Mouse (Mus musculus) CH12.LX (cell line): ENCODE results near the gene Nfia. TPM values are rescaled to one million over a fixed set of nuclear protein-coding genes. Genes with fewer than 3 reads are reported as not detected.
A peak's percentile ranks its signal among the peaks of the same experiment; 100 is the strongest.

Source experiments
- DNase-seq: peaks from one replicate; pipeline ENCODE4 v3.0.0-alpha.2; 2013; ENCODE audit errors: extremely low read depth
- H3K27ac ChIP-seq: 2 replicates; pipeline ENCODE4 v1.5.1; 2012; ENCODE audit warnings: low read depth, mild to moderate bottlenecking, control low read depth, moderate library complexity; ENCODE audit not compliant: insufficient read depth
- H3K27me3 ChIP-seq: replicated peaks from 2 replicates; pipeline ENCODE3; 2012; ENCODE audit warnings: inconsistent platforms
- H3K36me3 ChIP-seq, 2 experiments: replicated peaks in 1 of 2; 2 replicates each; pipeline versions ENCODE3 to v1.6.1; 2012; ENCODE audit warnings: inconsistent platforms in 1 of 2, low read length in 1 of 2, mild to moderate bottlenecking in 1 of 2, mixed read lengths in 1 of 2, moderate library complexity in 1 of 2; ENCODE audit not compliant: control insufficient read depth in 1 of 2, insufficient read depth in 1 of 2
- H3K4me1 ChIP-seq, 2 experiments: 2 replicates each; pipeline ENCODE4 v1.6.1; 2012; ENCODE audit warnings: inconsistent platforms in 1 of 2, moderate library complexity in 1 of 2; ENCODE audit not compliant: insufficient read depth in 2 of 2, control insufficient read depth in 1 of 2
- H3K4me2 ChIP-seq: 2 replicates; pipeline ENCODE4 v1.6.1; 2012; ENCODE audit warnings: low read depth, mild to moderate bottlenecking, control low read depth; ENCODE audit not compliant: poor library complexity, insufficient read depth, severe bottlenecking
- H3K4me3 ChIP-seq, 3 experiments: fragments of 150-350 bp in 1 of 3; sonication (generic) in 1 of 3; replicated peaks in 1 of 3; 2 replicates each; pipeline versions ENCODE3 to v1.5.1; 2011 to 2012; ENCODE audit warnings: low read depth in 2 of 3, low read length in 2 of 3, mild to moderate bottlenecking in 2 of 3, moderate library complexity in 2 of 3, control low read depth in 1 of 3, improper control_type of control experiment in 1 of 3, inconsistent platforms in 1 of 3, mixed read lengths in 1 of 3; ENCODE audit not compliant: poor library complexity in 1 of 3
- H3K79me2 ChIP-seq: replicated peaks from 2 replicates; pipeline ENCODE4 v1.6.1; 2012; ENCODE audit warnings: mild to moderate bottlenecking, moderate library complexity; ENCODE audit not compliant: control insufficient read depth, poor library complexity, insufficient read depth, severe bottlenecking; ENCODE audit errors: extremely low read depth
- H3K9ac ChIP-seq: 2 replicates; pipeline ENCODE4 v1.6.1; 2012; ENCODE audit warnings: low read depth, mild to moderate bottlenecking, control low read depth, moderate library complexity; ENCODE audit not compliant: insufficient read depth
- H3K9me3 ChIP-seq: replicated peaks from 2 replicates; pipeline ENCODE3; 2012; ENCODE audit warnings: low read length, inconsistent platforms, mixed read lengths
- BHLHE40 ChIP-seq: IDR thresholded peaks from 2 replicates; pipeline ENCODE4 v1.6.1; 2011; ENCODE audit warnings: mild to moderate bottlenecking, low read depth, low read length, improper control_type of control experiment
- CHD1 ChIP-seq: IDR thresholded peaks from 2 replicates; pipeline ENCODE4 v1.6.1; 2012; ENCODE audit warnings: low read depth, low read length, improper control_type of control experiment, inconsistent platforms
- CHD2 ChIP-seq: IDR thresholded peaks from 2 replicates; pipeline ENCODE4 v1.6.1; 2011; ENCODE audit warnings: low read length, improper control_type of control experiment
- CTCF ChIP-seq, 2 experiments: IDR thresholded peaks in 1 of 2; conservative IDR thresholded peaks in 1 of 2; 2 replicates each; pipeline ENCODE4 v1.5.1; 2011 to 2012; ENCODE audit warnings: low read depth in 2 of 2, low read length in 2 of 2, improper control_type of control experiment in 1 of 2, inconsistent platforms in 1 of 2, mild to moderate bottlenecking in 1 of 2, moderate library complexity in 1 of 2
- E2F4 ChIP-seq: IDR thresholded peaks from 2 replicates; pipeline ENCODE4 v1.6.1; 2011; ENCODE audit warnings: low read depth, low read length, improper control_type of control experiment; ENCODE audit not compliant: insufficient replicate concordance
- ELF1 ChIP-seq: IDR thresholded peaks from 2 replicates; pipeline ENCODE4 v1.6.1; 2014; ENCODE audit warnings: low read depth, mild to moderate bottlenecking, inconsistent platforms, low read length, improper control_type of control experiment
- EP300 ChIP-seq: IDR thresholded peaks from 2 replicates; pipeline ENCODE4 v1.6.1; 2011; ENCODE audit warnings: low read length, improper control_type of control experiment
- ETS1 ChIP-seq: conservative IDR thresholded peaks from 2 replicates; pipeline ENCODE4 v1.6.1; 2012; ENCODE audit warnings: low read depth, mild to moderate bottlenecking, inconsistent platforms, low read length, improper control_type of control experiment, moderate library complexity
- HCFC1 ChIP-seq: IDR thresholded peaks from 2 replicates; pipeline ENCODE4 v1.6.1; 2012; ENCODE audit warnings: low read depth, mild to moderate bottlenecking, inconsistent platforms, low read length, improper control_type of control experiment
- IRF4 ChIP-seq: IDR thresholded peaks from 2 replicates; pipeline ENCODE4 v1.6.1; 2014; ENCODE audit warnings: low read depth, mild to moderate bottlenecking, inconsistent platforms, low read length, improper control_type of control experiment
- JUN ChIP-seq: IDR thresholded peaks from 2 replicates; pipeline ENCODE4 v1.6.1; 2011; ENCODE audit warnings: low read depth, mild to moderate bottlenecking, low read length, improper control_type of control experiment, moderate library complexity; ENCODE audit not compliant: insufficient read depth
- KAT2A ChIP-seq: IDR thresholded peaks from 2 replicates; pipeline ENCODE4 v1.6.1; 2012; ENCODE audit warnings: low read length, improper control_type of control experiment, inconsistent platforms; ENCODE audit not compliant: insufficient replicate concordance
- MXI1 ChIP-seq: IDR thresholded peaks from 2 replicates; pipeline ENCODE4 v1.6.1; 2011; ENCODE audit warnings: mild to moderate bottlenecking, low read depth, low read length, improper control_type of control experiment
- POLR2A ChIP-seq: IDR thresholded peaks from 2 replicates; pipeline ENCODE4 v1.6.1; 2011; ENCODE audit warnings: low read depth, mild to moderate bottlenecking, improper control_type of control experiment, low read length
- POLR2AphosphoS2 ChIP-seq: IDR thresholded peaks from 2 replicates; pipeline ENCODE4 v1.6.1; 2011; ENCODE audit warnings: low read depth, low read length, improper control_type of control experiment
- RCOR1 ChIP-seq: conservative IDR thresholded peaks from 2 replicates; pipeline ENCODE4 v1.6.1; 2012; ENCODE audit warnings: low read depth, mild to moderate bottlenecking, inconsistent platforms, low read length, improper control_type of control experiment
- SIN3A ChIP-seq: IDR thresholded peaks from 2 replicates; pipeline ENCODE4 v1.6.1; 2012; ENCODE audit warnings: low read length, improper control_type of control experiment, inconsistent platforms
- SMC3 ChIP-seq: IDR thresholded peaks from 2 replicates; pipeline ENCODE4 v1.6.1; 2011; ENCODE audit warnings: low read depth, low read length, improper control_type of control experiment
- TBP ChIP-seq: conservative IDR thresholded peaks from 2 replicates; pipeline ENCODE4 v1.6.1; 2011; ENCODE audit warnings: low read depth, low read length, improper control_type of control experiment
- TCF12 ChIP-seq: IDR thresholded peaks from 2 replicates; pipeline ENCODE4 v1.6.1; 2014; ENCODE audit warnings: low read depth, mild to moderate bottlenecking, inconsistent platforms, low read length, improper control_type of control experiment
- USF2 ChIP-seq: conservative IDR thresholded peaks from 2 replicates; pipeline ENCODE4 v1.6.1; 2011; ENCODE audit warnings: low read depth, low read length, improper control_type of control experiment
- ZMIZ1 ChIP-seq: IDR thresholded peaks from 2 replicates; pipeline ENCODE4 v1.6.1; 2012; ENCODE audit warnings: low read depth, mild to moderate bottlenecking, inconsistent platforms, low read length, improper control_type of control experiment
- dilution Hi-C: fragments of 300-500 bp; cut with MboI; formaldehyde crosslinking; loops from 2 replicates; pipeline ENCODE4 v1.14.3; 2020; ENCODE audit warnings: low sequenced_read_pairs; ENCODE audit not compliant: extremely low pct_unique_long_range_greater_than_20kb, extremely low pct_ligation_motif_present
- in situ Hi-C: fragments of 300-500 bp; cut with MboI; formaldehyde crosslinking; loops from 3 replicates; pipeline ENCODE4 v1.14.3; 2019; ENCODE audit warnings: low sequenced_read_pairs, low pct_ligation_motif_present, low pct_unique_long_range_greater_than_20kb, mixed read lengths
- polyA plus RNA-seq: library from polyadenylated mRNA; unstranded; fragments of >175 nt; gene quantifications from 2 replicates; pipeline ENCODE4 v1.2.1, GENCODE M21; 2012; ENCODE audit warnings: low read depth; ENCODE audit not compliant: insufficient read length
- total RNA-seq, 2 experiments: library from RNA; depleted of rRNA; stranded (reverse); fragments of 300-350 nt in 1 of 2; fragments of >200 nt in 1 of 2; gene quantifications; 2 replicates each; pipeline ENCODE4 v1.2.3; 2012 to 2014

Nfia gene
- total and polyA plus RNA-seq, 3 experiments: not detected

- Histone ChIP-seq H3K4me1 (no peaks in the 10 kb centered on the region), H3K79me2 (no peaks in the 10 kb centered on the region), H3K27me3 (no peaks in the 10 kb centered on the region), H3K4me3 (no peak overlapping the region), H3K9ac (no peak overlapping the region), H3K36me3 (no peaks in the 10 kb centered on the region), H3K4me2 (no peak overlapping the region)
- dilution Hi-C loops: no loop called here
- in situ Hi-C loops: no loop called here
- no peak for DNase-seq
- TF ChIP-seq POLR2AphosphoS2 (no peak), SIN3A (no peak), BHLHE40 (no peak), CHD2 (no peak)
- TF ChIP-seq, all 38 proteins: peak for 0
- Histone ChIP-seq H3K27ac (no peak overlapping the region), H3K9me3 (peaks cover 63% of the 10 kb centered on the region)
Measured at GRCm38 (mm10) chr4:97772084-97772484, 450 bp upstream of the Nfia start.

- Histone ChIP-seq H3K79me2 (no peaks in the 10 kb centered on the region), H3K4me3 (no peak overlapping the region), H3K9me3 (peaks cover 60% of the 10 kb centered on the region), H3K9ac (no peak overlapping the region), H3K36me3 (no peaks in the 10 kb centered on the region), H3K4me1 (no peaks in the 10 kb centered on the region), H3K27ac (no peak overlapping the region), H3K27me3 (no peaks in the 10 kb centered on the region), H3K4me2 (no peak overlapping the region)
- in situ Hi-C loops (no loop called here), dilution Hi-C loops (no loop called here)
- peak; percentile 7 for DNase-seq
- TF ChIP-seq USF2: no peak
- TF ChIP-seq TCF12: no peak
- TF ChIP-seq EP300: no peak
- no peak for TF ChIP-seq ELF1
- no peak for TF ChIP-seq TBP
- TF ChIP-seq CTCF (conservative IDR thresholded peaks at IDR 0.05 in 1 of 2, IDR thresholded peaks at IDR 0.05 in 1 of 2; ENCODE audit: low read depth in 2 of 2, low read length in 2 of 2): no peak
- TF ChIP-seq JUN: no peak
- no peak for TF ChIP-seq MXI1
- TF ChIP-seq BHLHE40: no peak
- no peak for TF ChIP-seq HCFC1
- TF ChIP-seq SIN3A: no peak
- no peak for TF ChIP-seq CHD1
- no peak for TF ChIP-seq ETS1
- TF ChIP-seq ZMIZ1: no peak
- no peak for TF ChIP-seq E2F4
- TF ChIP-seq KAT2A: no peak
- TF ChIP-seq SMC3: no peak
- TF ChIP-seq POLR2A: no peak
- TF ChIP-seq IRF4: no peak
- no peak for TF ChIP-seq RCOR1
Measured at GRCm38 (mm10) chr4:97773110-97773593, 618 bp downstream of the Nfia start.
